Mouse (Mus musculus) kidney, postnatal 4 days (tissue): ENCODE data around the gene Atp5s.

Experiments
- DNase-seq, 2 experiments: peaks; one replicate each; pipeline ENCODE4 v3.0.0; 2021; ENCODE audit warnings: mixed read lengths in 2 of 2

The Atp5s gene

GRCm38 (mm10) chr12:69733518-69733917 lies 8.8 kb downstream of the Atp5s start:
- no peak for DNase-seq

- no peak for DNase-seq
Observed at GRCm38 (mm10) chr12:69733923-69734322, 9.2 kb downstream of the Atp5s start.

- no peak for DNase-seq
Observed at GRCm38 (mm10) chr12:69741965-69742364, 17.2 kb downstream of the Atp5s start.

DNA sequence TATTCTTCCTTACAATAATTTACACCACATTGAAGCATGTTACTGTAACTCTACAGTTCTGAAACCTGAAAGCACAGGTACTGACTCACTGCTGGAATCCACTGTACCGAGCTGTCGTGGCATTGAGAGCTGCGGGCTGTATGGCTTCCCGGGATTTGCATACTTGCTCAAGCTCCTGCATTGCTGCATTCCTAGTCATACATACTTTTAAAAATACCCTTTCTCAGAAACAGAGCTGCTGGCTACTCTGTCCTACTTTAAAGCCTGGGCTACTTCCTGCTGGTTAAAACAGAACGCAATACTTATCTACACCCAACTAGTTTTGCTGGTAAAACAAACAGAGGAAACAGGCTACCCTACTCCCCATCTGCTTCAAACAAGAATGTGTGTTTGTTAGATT lies 19.4 kb downstream of the Atp5s start:
- DNase-seq: no peak

DNA sequence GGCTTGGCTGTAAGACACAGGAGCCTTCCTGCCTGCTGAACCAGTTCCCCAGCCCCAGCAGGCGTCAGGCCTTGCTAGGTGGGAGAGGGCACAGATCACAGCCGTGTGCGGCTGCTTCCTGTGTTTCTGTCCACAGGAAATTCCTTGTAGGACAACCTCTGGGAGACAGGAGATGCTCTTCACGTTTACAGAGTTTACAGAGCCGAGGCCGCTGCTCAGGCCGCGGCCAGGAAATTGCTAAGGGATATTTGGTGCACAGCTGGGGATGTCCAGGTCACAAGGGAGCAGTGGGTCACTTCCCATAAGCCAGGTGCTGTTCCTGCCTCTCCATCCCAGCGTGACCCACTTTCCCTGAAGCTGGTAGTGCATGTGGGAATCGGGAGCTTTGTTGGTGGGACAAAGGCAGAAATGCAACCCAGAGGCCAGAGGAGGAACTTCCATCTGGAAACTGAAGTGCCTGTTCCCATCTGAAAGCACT lies 27.2 kb downstream of the Atp5s start:
- peak; percentile 53 to 72 for DNase-seq

- DNase-seq: no peak
Observed at GRCm38 (mm10) chr12:69753936-69754335, 29.2 kb downstream of the Atp5s start.

- no peak for DNase-seq
Observed at GRCm38 (mm10) chr12:69756015-69756414, 31.3 kb downstream of the Atp5s start.

DNA sequence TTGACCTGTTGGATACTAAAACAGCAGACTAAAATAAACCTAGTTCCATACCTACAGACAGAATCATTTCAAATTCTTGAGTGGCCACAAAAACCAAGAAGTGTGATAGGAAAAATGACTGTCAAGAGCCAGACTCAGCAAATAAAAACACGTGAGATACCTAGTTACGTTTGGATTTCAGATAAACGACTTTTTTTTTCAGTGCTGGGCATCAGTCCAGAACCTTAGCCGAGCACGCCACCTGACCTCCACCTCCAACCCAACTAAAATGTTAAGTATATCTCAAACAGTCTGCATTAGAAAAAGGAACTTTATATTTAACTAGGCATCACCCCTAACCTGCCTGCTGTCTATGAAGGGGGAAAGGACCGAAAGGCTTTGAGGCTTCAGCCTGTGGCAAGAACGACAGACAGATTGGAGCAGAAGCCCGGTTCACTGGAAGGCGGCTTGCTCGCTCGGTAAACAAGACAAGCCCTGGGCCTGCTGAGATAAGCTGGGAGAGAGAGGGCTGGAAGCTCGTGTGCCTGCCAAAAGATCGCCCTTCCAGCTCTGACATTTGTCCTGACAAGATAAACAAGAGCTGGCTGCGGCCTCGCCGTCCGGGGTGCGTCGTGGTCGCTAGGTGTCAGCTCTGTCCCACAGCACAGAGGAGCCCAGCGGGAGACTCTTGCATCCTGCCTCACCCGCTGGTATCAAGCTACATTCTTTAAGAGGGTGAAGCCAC lies 32.8 kb downstream of the Atp5s start:
- DNase-seq: peak; percentile 83 to 89

DNA sequence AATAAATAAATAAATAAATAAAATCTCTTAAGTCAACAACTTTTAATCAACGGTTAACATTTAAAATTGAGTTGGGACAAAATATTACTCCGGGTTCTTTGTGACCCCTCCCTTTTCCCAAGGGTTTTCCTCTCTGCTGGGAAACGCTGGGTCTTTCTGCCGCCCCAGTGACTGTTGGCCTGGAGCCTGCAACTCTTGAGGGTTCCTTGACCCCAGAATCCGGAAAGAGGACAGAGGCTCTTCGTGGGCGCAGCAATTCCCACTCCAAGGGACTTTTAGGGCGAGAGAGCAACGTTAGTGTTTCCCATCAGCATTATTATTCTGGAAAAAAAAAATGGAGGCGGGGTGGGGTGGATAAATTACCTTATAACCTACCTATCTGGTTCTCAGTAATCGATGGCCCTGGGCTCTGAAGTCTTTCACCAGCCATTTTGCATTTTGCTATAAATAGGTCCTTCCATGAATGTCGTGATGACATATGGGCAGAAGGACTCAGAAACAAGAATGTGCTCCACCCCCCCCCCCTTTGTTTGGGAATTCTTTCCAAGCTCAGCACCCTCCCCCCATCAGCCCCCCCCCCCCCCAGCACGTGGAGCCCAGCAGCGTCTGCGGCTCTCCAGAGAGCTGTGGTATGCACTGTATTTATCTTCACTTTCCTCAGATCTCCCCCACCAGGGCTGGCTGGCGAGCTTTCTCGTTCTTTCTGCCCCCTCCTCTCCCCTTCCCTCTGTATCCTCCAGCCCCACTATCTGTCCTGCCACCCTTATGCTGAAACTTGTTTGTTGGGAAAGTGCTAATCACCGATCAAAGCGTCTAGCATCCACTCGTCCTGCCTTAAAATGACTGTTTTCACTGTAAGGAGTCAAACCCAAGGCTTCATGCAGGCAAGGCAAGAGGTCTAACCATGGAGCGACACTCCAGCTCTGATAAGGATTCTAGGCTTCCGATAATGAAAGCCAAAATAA lies 33.8 kb downstream of the Atp5s start:
- DNase-seq: peak; percentile 58 to 67

DNA sequence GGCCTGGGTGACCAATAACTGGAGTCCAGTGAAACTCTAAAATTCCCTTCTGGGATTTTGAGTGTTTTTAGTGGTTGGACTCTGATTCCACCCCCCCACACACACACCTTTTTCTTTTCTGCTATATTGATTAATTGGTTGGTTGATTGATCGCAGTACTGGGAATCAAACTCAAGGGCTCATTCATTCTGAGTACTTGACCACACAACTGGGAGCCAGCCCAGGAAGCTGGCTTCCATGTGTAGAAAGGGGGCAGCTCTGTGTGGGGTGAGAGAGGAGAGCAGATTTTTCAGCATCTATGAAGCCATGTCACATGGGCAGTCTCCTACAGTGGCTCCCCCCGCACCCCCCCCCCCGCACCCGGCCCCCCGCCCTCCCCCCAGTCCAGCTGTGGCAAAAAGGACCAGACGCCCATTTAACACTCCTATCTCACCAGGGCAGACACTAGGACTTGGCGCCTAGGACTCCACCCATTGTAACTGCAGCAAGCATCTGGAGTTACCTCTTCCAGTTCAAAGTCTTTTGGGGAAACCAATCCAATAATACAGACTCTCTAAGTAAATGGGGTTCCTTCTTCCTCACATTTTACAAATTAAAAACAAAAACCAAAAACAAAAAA lies 34.6 kb downstream of the Atp5s start:
- no peak for DNase-seq

- DNase-seq: no peak
Observed at GRCm38 (mm10) chr12:69760014-69760413, 35.3 kb downstream of the Atp5s start.

DNA sequence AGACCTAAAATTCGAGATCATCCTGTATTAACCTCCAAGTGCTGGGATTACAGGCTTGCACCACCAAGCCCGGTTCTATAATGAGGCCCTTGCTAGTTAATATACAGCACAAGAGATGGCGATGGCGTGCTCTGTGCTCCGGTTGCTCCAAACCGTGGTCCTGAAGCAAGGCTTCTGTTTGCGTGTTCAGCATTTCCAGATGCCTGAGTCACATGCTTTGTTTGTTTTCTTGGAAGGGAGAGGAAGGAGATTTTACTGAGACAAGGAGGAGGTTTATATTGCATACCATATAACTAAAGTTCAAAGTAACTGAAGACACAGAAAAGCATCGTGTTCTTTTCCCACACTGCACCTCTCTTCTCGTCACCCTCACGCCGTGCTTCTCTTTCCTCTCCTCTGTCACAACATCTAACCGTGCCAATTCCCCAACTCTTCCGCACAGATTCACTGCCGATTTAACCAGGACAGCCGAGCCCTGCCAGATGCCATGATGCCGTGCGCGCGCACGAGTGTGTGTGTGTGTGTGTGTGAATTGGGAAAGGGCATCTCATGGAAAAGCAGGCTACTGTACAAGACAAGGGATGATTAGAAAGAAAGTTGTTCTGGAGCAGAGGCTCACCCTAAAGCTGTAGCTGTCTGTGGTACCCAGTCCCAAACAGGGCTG lies 36.1 kb downstream of the Atp5s start:
- DNase-seq: no peak

GRCm38 (mm10) chr12:69761603-69762002 lies 36.9 kb downstream of the Atp5s start:
- no peak for DNase-seq

DNA sequence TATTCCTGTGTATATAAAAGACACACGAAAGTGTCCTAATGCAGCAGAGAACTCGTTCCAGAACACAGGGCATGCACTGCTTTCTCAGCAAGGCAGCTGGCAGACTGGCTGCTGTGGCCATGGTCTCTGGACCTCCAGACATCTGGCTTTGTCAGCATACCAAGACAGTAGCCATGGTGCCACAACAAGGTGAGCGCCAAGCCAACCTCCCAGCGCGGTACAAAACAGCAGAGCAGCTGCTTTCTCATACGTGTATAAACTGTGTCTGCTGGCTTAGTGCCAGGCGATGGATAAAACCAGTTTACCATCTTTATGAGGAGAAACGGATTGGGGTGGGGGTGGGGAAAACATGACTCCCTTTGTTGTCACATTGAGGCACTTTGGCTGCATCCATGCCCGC lies 40.8 kb downstream of the Atp5s start:
- no peak for DNase-seq

- peak in 1 of 2 experiments; percentile 64 for DNase-seq
Observed at GRCm38 (mm10) chr12:69766185-69766904, 41.6 kb downstream of the Atp5s start.

DNA sequence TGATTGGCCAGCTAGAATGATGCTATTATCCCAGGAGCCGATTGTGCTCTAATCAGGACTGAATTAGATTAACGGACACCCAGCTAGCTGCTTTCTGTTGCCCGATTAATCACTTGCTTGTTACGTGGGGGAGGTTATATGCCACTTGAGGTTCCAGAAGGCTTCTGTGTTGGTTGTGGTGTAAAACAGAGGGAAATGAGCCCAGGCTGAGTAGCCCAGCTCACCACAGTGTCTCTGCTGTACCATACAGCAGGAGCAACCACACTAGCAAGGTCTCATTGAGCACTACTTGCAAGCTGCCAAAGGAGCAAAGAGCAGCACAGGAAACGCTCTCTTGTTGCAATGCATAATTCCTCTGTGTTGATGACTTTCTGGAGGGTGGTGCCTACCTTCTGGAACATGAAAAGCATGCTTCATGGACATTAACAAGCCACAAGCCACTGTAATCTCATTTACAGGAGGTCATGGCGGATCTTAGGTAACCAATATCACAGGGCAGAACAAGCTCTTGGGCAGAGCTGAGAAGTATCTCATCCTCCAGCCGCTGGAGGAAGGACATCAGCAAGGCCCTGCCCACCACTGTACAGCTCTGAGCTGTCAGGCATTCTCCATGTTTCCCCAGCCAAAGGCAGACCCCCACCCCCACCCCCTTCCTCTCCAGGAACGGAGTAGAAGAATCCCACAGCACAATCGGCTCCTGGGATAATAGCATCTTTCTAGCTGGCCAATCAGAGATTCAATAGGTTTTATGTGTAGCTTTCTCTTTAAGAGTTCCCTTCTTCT lies 42.9 kb downstream of the Atp5s start:
- no peak for DNase-seq

DNA sequence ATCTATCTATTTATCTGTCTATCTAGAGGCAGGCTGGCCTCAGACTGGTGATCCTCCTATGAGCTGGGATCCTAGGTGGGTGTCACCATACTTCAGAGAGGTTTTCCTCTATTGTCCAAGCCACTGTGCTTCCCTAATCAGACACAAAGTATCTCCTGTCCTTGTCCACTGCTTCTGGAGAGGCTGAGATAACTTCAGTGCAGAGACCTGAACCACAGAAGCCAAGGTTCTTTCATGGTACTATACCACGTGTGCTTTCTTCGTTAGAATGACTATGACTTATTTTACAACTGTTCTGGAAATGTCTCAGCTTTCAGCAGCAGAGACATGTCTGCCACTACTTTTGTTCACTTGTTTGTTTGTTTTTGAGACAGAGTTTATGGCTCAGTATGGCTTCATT lies 44.1 kb downstream of the Atp5s start:
- no peak for DNase-seq

DNA sequence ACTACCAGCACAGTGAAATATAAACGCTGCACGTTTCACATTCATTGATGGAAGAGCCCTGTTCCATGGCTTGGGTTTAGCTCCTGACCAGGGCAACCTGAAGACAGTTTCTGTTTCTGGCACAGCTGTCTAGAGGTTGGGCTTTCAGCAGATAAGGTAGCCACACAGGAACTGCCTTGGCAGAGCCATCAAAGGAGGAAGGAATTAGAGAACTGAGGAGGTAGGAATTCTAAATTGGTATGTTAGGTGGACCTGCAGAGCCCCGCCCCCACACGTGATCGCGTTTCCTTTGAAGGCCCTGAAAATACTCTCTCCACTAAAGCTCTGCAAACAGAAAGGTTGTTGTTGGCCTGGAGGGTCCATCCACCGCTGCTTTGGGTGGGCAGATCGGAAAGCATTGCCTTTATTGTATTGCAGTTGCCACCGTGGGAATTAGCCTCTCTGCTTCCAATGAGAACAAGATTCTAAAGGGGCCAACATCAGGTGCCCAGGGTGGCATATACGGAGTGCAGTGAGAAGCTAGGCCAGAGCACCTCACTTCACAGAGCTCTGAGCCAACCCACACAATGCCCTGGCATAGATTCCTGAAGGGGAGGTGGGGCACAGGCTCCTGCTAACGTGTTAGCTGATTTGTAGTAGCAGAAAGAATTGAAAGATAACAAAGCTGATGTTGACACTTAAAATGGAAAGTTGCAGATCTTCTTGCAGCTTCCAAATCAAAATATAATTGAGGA lies 52.0 kb downstream of the Atp5s start:
- peak; percentile 53 to 72 for DNase-seq

- DNase-seq: peak in 1 of 2 experiments; percentile 30
Observed at GRCm38 (mm10) chr12:69777341-69777730, 52.6 kb downstream of the Atp5s start.

GRCm38 (mm10) chr12:69777957-69778356 lies 53.2 kb downstream of the Atp5s start:
- no peak for DNase-seq
